Mouse (Mus musculus) cerebellum, adult (tissue): Measurements from ENCODE around the gene Brpf3.
"Not testable (repeated sequence)": the region's sequence is repeated elsewhere in the genome, so short reads cannot be mapped to it uniquely, and the experiment has no call there.

Experiments used
- ATAC-seq: cut with Nextera tagmentation; 2 replicates; pipeline ENCODE4 v1.9.2; 2017; ENCODE audit warnings: mild to moderate bottlenecking, moderate library complexity, mixed read lengths; ENCODE audit not compliant: insufficient number of reproducible peaks, low FRiP score, low TSS enrichment

Gene Brpf3

DNA sequence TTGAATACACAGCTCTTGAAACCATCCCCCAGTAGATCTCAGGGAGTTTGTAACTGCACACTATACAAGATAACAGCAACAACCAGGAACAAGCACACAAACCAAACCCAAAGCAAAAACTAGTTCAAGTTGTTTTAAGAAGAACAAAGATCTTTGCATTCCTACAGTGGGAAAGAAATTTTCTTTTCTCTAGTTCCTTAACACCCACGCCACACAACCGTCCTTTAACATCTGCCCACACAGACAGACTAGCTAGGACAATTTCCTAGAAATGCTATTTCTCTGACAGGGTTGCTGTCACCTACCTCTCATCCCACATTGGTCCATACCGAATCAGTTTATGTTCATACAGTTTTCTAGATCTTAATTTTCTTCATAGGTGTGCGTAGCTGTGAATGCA is 3.9 kb upstream of the Brpf3 start:
- no peak for ATAC-seq

GRCm38 (mm10) chr17:28799291-28800160 is 1.4 kb upstream of the Brpf3 start:
- no peak for ATAC-seq

GRCm38 (mm10) chr17:28800281-28800670 is 614 bp upstream of the Brpf3 start:
- no peak for ATAC-seq

DNA sequence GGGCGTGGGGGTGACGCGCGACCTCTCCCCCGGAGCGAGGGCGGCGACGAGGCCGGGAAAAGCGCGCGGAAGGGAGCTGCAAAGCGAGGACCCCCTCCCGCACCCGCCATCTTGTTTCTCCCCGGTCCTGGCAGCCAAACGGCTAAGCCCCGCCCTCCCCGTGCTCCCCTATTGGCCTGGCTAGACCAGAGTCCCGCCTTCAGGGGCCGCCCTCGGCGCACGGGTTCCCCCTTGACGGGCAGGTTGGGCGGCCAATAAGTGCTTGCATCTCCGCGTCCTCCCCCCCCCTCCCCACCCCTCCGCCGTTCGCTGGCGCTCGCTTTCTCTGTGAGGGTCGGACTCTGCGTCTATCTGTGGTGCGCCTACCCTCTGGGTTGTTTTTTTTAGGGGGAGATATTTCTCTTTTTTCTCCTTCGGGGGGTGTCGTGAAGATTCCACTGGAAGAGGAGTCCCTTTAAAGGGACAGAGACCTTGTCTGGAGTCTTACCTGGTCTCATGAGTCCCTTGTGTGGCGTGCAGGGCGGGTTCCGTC is 650 bp downstream of the Brpf3 start:
- ATAC-seq: peak; percentile 95

GRCm38 (mm10) chr17:28802006-28802481 is 1.2 kb downstream of the Brpf3 start:
- no peak for ATAC-seq

DNA sequence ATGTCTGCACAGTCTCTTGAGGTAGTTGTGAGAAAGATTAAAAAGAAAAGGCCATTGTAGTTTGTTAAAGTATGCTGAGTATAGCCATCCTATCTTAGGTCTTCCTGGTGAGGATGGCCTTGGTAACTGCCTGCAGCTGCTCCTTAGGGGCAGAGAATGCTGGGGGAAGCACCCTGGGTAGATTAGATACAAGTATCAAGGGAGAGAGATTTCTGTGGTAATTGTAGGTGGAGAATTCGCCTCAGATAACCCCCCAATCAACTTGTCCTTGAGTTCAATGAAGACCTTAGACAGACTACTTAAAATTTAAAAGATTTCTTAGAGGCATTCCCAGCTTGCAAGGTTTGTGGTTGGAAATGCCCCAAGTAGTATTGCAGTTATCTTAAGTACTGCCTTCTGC is 2.4 kb downstream of the Brpf3 start:
- no peak for ATAC-seq

GRCm38 (mm10) chr17:28804973-28805372 is 4.1 kb downstream of the Brpf3 start:
- ATAC-seq: no peak

DNA sequence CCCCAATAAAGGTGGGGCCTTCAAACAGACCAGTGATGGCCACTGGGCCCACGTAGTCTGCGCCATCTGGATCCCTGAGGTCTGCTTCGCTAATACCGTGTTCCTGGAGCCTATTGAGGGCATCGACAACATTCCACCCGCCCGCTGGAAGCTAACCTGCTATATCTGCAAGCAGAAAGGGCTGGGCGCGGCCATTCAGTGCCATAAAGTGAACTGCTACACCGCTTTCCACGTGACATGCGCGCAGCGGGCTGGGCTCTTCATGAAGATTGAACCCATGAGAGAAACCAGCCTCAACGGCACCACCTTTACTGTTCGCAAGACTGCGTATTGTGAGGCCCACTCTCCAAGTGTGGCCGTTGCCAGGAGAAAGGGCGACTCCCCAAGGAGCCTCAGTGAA is 5.9 kb downstream of the Brpf3 start:
- no peak for ATAC-seq

GRCm38 (mm10) chr17:28808714-28809113 is 7.8 kb downstream of the Brpf3 start:
- no peak for ATAC-seq

- ATAC-seq: no peak
Observed at GRCm38 (mm10) chr17:28809175-28809831, 8.4 kb downstream of the Brpf3 start.

- ATAC-seq: no peak
Observed at GRCm38 (mm10) chr17:28812345-28812744, 11.5 kb downstream of the Brpf3 start.

- no peak for ATAC-seq
Observed at GRCm38 (mm10) chr17:28814529-28815097, 13.7 kb downstream of the Brpf3 start.

- no peak for ATAC-seq
Observed at GRCm38 (mm10) chr17:28815384-28816004, 14.6 kb downstream of the Brpf3 start.

DNA sequence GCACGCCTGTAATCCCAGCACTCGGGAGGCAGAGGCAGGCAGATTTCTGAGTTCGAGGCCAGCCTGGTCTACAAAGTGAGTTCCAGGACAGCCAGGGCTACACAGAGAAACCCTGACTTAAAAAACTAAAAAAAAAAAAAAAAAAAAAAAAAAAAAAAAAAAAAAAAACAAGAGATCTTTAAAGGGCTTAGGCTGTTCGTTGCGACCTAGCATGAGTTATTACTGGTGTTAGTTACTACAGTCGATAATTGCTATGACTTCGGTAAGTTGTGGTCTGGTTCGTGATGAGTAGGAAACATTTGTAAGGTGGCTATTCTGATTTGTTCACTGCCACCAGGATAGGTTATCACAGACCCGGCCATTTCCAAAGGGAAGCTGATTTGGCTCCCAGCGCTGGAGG is 15.4 kb downstream of the Brpf3 start:
- ATAC-seq: not testable (repeated sequence)

- ATAC-seq: no peak
Observed at GRCm38 (mm10) chr17:28816875-28817811, 16.3 kb downstream of the Brpf3 start.

DNA sequence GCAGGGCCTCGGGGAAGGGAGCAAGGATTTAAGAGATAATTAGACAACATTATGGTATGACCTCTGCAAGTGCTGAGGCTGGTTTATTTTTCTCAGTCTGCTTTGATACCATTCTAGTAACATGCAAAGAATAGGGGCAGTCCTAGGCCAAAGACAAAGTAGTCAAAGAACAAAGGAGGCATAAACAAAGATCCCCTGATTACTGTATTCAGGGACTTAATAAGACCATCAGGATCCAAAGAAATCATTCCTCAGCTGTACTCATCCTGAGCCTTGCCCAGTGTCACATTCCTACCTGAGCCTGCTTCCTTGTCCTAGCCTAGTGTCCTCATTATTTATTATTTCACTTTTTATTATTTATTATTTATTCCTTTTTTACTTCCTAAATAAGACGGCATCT is 19.3 kb downstream of the Brpf3 start:
- ATAC-seq: no peak

GRCm38 (mm10) chr17:28823004-28823745 is 22.3 kb downstream of the Brpf3 start:
- ATAC-seq: peak; percentile 96

GRCm38 (mm10) chr17:28823749-28824148 is 22.9 kb downstream of the Brpf3 start:
- ATAC-seq: no peak

- no peak for ATAC-seq
Observed at GRCm38 (mm10) chr17:28824896-28825295, 24.0 kb downstream of the Brpf3 start.
